Mouse (Mus musculus) kidney, adult 11 months (tissue): ENCODE measurements at regions not wholly inside any gene's neighbourhood (a gene's known extent, or its start where the extent isn't known, plus 50 kb on each side); places are given as distances from the start of the nearest gene placed in this dataset.
"Not testable (repeated sequence)": the region's sequence is repeated elsewhere in the genome, so short reads cannot be mapped to it uniquely, and the experiment has no call there.

Experiments
- DNase-seq: peaks from one replicate; pipeline ENCODE4 v3.0.0; 2022

DNA sequence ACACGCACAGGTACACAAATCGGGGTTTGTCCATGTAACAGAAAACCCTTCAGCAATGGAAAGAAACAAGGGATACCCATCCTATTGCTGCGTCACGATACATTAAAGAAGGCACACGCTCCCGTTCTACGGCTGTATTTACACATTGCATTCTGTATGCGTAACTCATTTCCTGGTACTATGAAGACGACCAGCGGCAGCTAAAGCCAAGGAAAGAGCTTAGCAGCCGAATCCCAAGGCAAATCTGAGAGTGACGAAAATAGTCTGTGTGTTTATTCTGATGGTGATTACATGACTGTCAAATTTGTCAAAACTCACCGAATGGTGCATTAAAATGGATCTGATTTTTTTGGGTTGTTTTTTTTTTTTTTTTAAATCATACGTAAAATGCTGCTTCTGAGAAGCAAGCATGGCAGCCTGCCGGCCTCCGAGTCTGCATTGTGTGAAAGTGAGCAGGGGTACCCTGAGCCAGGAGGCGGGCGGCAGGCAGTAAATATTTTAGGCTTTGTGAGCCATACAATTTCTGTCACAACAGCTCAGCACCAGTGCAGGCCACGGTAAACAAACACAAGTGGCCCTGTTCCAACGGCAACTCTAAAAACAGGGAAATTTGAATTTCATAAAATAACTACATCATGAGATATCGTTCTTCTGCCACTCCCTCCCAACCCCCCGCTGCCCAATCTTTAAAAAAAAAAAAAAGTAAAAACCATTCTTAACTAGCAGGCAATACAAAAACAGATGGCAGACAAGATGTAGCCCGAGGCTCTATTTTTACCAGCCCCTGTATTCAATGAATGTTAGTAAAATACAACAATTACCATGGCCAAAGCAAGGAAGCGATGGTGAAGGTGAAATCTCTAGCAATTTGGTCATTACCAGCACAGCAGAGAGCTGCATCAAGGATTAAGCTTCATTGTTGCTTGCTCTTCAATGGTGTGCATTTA lies 164.2 kb upstream of the Kit start:
- no peak for DNase-seq

GRCm38 (mm10) chr5:75419282-75419681 lies 155.4 kb upstream of the Kit start:
- DNase-seq, result not testable (repeated sequence)

DNA sequence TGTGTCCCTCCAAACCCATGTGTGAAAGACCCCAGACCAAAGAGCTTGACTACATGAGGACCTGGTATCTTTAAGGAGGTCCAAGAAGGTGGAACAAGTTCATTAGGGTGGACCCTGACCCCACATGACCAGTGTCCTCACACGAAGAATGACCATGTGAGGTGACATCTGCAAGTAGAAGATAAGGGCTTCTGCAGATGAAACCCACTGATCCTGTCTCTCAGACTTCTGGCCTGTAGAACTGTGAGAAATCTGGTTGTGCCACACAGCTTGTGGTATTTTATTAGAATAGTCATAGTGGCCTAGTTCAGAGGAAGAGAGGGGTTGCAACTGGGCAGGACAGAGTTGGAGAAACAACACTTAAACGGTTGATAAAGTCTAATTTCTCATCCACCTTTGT lies 141.8 kb upstream of the Kit start:
- no peak for DNase-seq

- DNase-seq, result no peak
Measured at GRCm38 (mm10) chr5:75437924-75438323, 136.8 kb upstream of the Kit start.

GRCm38 (mm10) chr5:75444024-75444604 lies 130.6 kb upstream of the Kit start:
- DNase-seq, result no peak

DNA sequence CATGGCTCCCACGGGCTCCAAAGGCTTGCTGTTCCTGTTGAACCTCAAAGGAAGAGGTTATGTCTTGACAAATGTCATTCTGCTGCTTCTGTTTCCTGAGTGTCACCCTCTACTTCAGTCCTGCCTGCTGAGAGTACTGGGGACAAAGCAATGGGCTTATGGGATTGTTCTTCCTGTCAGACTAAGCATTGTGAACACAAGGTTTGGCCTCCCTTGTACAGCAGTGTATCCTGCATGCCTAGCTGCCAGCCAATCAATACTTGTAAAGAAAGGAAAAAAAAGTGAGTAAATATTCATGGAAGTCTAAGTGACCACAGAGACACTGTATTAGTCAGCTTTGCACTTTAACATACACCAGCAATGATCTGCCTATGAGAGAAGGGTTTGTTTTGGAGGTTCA lies 128.3 kb upstream of the Kit start:
- DNase-seq, result no peak

GRCm38 (mm10) chr5:75449913-75450525 lies 124.7 kb upstream of the Kit start:
- DNase-seq, result no peak

GRCm38 (mm10) chr5:75450564-75450963 lies 124.2 kb upstream of the Kit start:
- no peak for DNase-seq

- DNase-seq, result no peak
Measured at GRCm38 (mm10) chr5:75451081-75451480, 123.6 kb upstream of the Kit start.

DNA sequence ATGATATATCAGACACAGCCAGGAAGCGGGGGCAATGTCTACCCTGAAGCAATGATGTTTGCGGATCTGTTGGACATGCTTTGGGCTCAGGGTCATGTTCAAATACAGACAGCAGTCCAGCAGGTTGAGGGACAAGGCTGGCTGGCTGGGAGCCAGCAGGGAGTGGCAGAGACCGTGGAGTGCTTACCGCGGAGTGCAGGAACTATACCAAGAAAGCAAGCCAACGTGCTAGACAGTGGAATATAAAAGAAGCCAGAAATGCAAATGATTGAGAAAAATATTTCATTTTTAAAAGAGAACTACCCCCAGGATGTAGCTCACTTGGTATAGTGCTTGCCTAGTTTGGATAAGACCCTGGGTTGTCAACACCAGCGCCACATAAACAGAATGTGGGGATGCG lies 123.0 kb upstream of the Kit start:
- DNase-seq, result peak; percentile 21

GRCm38 (mm10) chr5:75453757-75454390 lies 120.8 kb upstream of the Kit start:
- DNase-seq, result no peak

DNA sequence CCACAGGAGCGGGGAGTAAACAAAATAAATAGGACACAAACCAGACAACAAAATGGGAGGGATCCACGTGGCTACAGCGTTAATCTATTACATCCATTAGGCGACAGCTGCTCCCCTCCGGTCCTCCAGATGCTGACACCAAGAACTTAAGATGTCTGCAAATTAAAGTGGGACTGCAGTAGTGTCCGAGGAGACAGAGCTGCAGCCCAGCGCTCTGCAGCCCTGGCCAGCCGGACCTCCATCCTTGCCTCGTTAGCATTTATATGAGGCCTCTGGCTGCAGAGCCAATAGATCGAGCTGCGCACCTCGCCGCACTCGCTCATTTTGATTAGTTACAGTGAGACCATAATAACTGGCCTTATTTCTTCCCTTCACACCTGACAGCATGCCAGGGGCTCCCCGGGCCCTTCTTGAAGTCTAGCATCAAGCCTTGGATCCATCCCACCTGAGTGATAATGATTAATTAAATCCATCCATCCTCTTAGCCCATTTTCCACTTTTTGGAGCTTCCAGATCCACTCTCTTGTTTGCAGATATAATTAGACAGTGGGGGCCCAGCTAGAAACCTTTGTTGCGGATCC lies 119.7 kb upstream of the Kit start:
- DNase-seq, result no peak

DNA sequence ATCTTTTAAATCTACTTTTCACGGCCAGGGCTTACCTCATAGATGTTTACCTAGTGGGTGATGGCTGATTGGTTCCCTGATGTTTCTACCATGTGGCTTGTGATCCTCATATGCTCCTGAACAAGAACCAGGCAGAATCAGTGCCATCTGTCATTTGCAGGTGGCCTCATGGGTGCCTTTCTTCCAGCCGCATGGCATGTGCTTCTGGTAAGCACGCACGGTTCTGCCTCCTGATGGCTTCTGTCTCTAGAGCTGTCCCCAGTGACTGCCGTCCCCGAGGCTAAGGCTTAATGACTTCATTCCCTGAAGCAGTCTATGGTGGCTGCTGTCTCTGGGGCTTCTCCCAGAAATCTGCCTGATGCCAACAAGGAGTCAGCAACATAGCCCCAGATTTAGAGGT lies 117.3 kb upstream of the Kit start:
- DNase-seq, result no peak

GRCm38 (mm10) chr5:75458317-75458716 lies 116.4 kb upstream of the Kit start:
- DNase-seq, result no peak

DNA sequence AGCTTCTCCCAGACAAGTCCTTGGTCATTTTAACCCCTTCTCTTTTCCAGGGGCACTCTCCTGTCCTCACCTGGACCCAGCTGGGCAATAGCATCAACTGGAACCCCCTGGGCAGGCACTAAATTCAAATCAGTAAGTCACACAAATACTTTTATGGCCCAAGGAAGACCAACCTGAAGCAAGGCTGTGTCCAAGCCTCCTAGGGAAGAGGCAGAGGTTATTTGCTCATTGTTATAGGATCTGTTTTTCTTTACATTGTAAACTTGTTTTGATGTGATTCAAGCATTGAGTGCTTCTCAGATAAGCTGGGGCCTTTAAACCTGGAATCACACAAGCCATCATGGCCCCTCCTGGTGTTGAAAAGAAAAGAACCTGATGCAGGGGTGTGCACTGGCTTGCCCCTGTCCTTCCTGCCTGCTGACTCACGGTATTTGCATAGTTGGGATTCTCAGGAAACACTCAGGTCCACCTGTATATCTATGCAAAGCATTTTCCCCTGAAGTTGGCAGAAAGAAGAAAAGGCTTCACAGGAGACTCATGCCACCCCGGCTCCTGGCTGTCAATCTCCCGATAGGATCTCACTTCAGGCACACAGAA lies 114.9 kb upstream of the Kit start:
- no peak for DNase-seq

DNA sequence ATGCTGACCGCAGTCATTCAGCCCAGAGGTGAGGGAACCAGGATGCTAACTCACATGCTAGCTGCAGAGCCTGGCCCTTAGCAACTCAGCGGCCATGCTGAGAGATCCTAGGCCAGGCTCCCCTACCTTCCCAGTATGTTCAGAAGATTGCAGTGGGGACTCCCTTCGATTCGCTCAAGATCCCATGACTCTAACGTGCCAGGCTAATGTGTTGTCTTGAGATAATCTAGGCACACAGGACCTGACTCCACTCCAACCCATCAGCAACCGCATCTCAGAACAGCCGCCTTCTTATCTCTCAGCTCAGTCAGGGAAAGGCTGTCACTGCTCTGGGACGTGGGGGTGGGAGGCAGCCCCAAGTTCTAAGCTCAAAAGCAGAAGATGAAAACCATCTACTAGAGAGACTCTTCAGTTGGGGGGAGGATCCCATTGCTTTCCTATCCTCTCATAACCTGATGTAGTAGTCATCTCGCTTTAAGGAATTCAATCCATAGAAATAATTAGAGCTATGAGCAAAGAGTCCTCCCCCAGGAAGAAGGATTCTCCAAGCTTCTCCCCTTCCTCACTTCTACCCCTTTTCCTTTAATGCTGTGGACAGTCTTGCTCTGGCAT lies 114.2 kb upstream of the Kit start:
- DNase-seq, result no peak

DNA sequence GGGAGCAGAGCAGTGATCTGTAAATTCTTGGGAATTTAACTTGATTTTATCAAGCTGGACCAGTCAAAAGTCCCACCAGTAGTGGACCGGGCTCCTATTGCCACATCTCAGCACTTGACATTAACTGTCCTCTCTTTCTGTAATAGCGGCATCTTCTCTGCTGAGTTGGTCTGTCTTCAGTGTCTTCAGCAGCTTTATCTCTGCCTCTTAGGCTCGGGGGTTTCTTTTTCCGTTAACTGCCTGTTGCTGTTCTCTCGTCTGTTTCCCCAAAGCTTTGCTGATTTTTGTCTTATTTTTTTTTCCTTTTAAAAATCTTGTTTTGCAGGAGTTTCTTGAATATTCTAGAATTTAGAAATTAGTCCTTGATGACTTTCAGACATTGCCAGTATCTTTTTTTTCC lies 113.3 kb upstream of the Kit start:
- no peak for DNase-seq

- peak; percentile 28 for DNase-seq
Measured at GRCm38 (mm10) chr5:75463591-75463990, 111.1 kb upstream of the Kit start.

DNA sequence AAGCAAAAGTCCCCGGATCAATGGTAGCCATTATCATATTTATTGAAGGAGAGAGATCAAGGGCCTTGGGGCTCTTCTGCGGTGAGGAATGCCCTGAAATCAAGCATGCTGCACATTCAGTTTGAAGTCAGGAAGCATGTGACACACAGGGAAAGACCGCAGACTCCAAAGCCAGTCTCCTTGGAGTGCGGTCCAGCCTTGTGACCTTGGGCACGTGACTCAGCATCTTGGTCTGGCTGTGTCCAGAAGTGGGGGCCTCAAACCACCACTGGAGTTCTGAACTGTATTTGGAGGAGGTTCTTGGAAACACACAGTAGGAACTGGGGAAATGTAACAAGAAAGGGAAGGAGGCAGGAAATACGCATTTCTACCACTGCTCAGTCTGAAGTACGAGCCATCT lies 109.0 kb upstream of the Kit start:
- no peak for DNase-seq

GRCm38 (mm10) chr5:75466941-75467340 lies 107.8 kb upstream of the Kit start:
- DNase-seq, result peak; percentile 15

DNA sequence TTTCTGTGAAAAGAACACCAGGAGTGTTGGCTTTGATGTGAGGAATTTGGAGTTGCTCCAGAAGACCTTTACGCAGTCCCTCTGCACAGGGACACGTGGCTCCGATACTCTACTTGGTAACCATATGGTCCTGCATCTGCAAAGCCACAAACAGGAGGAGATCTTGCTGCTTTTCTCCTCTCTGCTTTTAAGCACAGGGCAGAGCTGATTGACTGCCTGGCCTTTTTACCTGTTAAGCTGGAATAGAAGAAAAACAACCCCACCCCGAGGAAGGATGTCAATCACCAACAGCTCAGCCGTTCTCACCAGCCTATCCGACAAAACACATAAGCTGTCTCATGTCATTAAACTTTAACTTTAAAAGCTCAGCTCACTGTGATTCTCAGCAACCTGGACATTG lies 106.8 kb upstream of the Kit start:
- peak; percentile 52 for DNase-seq

DNA sequence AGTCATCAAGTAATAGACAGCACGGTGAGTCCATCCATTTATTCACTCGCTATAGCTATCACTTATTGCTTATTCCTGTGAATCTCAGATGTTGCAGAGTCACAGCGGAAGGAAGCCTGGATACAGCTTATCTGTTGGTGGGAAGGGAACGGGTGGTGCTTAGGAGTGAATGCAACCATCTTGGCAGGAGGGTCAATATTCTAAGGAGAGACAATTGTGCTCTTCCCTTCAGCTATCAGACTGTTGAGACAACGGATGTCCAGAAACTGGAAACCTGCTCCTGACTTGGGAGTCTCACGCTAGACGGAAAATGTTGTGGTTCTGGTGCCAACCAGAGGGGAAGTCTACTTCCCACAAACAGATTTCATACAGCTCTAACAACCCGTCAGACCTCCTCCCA lies 103.7 kb upstream of the Kit start:
- DNase-seq, result no peak
